Mouse (Mus musculus) stomach, postnatal 0 days (tissue): Measurements from ENCODE around the gene Elavl2.

Experiments
- CTCF ChIP-seq: IDR thresholded peaks from 2 replicates; pipeline ENCODE4 v1.5.1; 2016; ENCODE audit warnings: antibody characterized with exemption, low read depth, mild to moderate bottlenecking, moderate library complexity
- EP300 ChIP-seq: optimal IDR thresholded peaks from 2 replicates; pipeline ENCODE3; 2016; ENCODE audit warnings: antibody characterized with exemption

DNA sequence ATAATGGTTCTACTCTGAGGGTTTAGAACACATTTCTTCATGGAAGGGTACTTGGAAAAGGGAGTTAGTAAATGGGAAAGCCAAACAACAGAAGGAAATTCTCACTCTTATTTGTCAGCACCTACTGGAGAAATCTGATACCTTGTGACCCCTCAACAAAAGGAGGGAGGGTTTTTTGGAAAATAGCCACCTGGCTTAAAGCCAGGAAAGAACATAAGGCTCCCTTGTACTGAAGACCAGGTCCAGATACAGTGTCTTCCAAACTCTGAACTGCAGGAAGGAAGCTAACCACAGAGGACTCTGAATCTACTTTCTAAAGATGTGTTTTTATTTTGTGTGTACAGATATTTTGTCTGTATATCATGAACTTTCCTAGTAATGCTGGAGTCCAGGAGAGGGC, 102.9 kb downstream of the Elavl2 start:
- no peak for TF ChIP-seq EP300
- no peak for TF ChIP-seq CTCF
